Mouse (Mus musculus) lung, adult 2 months (tissue): ENCODE results near the gene Esm1. TPM values are rescaled to one million over a fixed set of nuclear protein-coding genes. Genes with fewer than 3 reads are reported as not detected.
"Not testable (repeated sequence)": the region's sequence is repeated elsewhere in the genome, so short reads cannot be mapped to it uniquely, and the experiment has no call there.

Experiments used
- DNase-seq: peaks from one replicate; pipeline ENCODE4 v3.0.0; 2022
- H3K4me1 ChIP-seq: fragments of 200-500 bp; 2 replicates; pipeline ENCODE4 v1.6.1; 2011; ENCODE audit warnings: low read length; ENCODE audit not compliant: control insufficient read depth, insufficient read depth
- H3K4me3 ChIP-seq: fragments of 200-500 bp; replicated peaks from 2 replicates; pipeline ENCODE3; 2011; ENCODE audit warnings: low read depth, mild to moderate bottlenecking, control low read depth, low read length; ENCODE audit errors: extremely low read depth
- CTCF ChIP-seq: fragments of 200-500 bp; IDR thresholded peaks from 2 replicates; pipeline ENCODE4 v1.5.1; 2011; ENCODE audit warnings: mild to moderate bottlenecking, low read length, control low read depth; ENCODE audit not compliant: insufficient read depth
- POLR2A ChIP-seq: fragments of 200-500 bp; IDR thresholded peaks from 2 replicates; pipeline ENCODE4 v1.6.1; 2011; ENCODE audit warnings: low read depth, mild to moderate bottlenecking, control low read depth, low read length, borderline replicate concordance; ENCODE audit errors: extremely low read depth
- WGBS: fragments of 180-500 bp; shearing (Covaris S2); methylation state at CpG from one replicate; pipeline ENCODE4 v1.1.7; 2018; 5-methylcytosine and 5-hydroxymethylcytosine counted together
- polyA plus RNA-seq: library from polyadenylated mRNA; depleted of rRNA; stranded (reverse); fragments of >200 nt; gene quantifications from 2 replicates; pipeline ENCODE4 v1.2.3, GENCODE M21; 2012

The Esm1 gene
- polyA plus RNA-seq, 1 experiment = 5.7 TPM

- WGBS = 67% methylated on average over 7 of the region's 7 CpGs
- no peak for DNase-seq
- H3K4me1 ChIP-seq = peaks cover 2% of the 10 kb centered on the region; the same call in 1 of the 2 replicates
These were observed 16.4 kb downstream of the Esm1 start, which contains the start of gene Gzmk for GRCm38 (mm10) chr13:113225811-113226210. Gene Gzmk, minus strand, starts transcription at chr13:113225908.

GRCm38 (mm10) chr13:113227076-113227475 is 17.6 kb downstream of the Esm1 start:
- peak; percentile 45 for DNase-seq
- 30% methylated on average over 4 of the region's 4 CpGs for WGBS
- Histone ChIP-seq H3K4me3 (no peak overlapping the region), H3K4me1 (peaks cover 2% of the 10 kb centered on the region; the same call in 1 of the 2 replicates)
- TF ChIP-seq CTCF (no peak), POLR2A (no peak)

More at GRCm38 (mm10) chr13:113225811-113226210, 16.4 kb downstream of the Esm1 start, which contains the start of gene Gzmk:
- no peak for TF ChIP-seq POLR2A
- no peak for TF ChIP-seq CTCF
- no peak within 1 kb of the TSS for H3K4me3 ChIP-seq

GRCm38 (mm10) chr13:113227666-113228463 is 18.4 kb downstream of the Esm1 start:
- Histone ChIP-seq H3K4me1 (peaks cover 2% of the 10 kb centered on the region; the same call in 1 of the 2 replicates), H3K4me3 (no peak overlapping the region)
- no peak for TF ChIP-seq CTCF
- no peak for TF ChIP-seq POLR2A
- peak; percentile 49 for DNase-seq
- 67% methylated on average over 17 of the region's 17 CpGs for WGBS

- DNase-seq = no peak
- Histone ChIP-seq H3K4me1 (no peaks in the 10 kb centered on the region), H3K4me3 (no peak overlapping the region)
- TF ChIP-seq POLR2A = no peak
- no peak for TF ChIP-seq CTCF
- WGBS = 34% methylated on average over 6 of the region's 6 CpGs
These were observed 32.7 kb downstream of the Esm1 start for GRCm38 (mm10) chr13:113242129-113242528.

- TF ChIP-seq CTCF (no peak), POLR2A (no peak)
- H3K4me1 ChIP-seq = no peaks in the 10 kb centered on the region
- H3K4me3 ChIP-seq = no peak overlapping the region
- DNase-seq = no peak
- WGBS = 54% methylated on average over 8 of the region's 8 CpGs
These were observed 35.6 kb downstream of the Esm1 start for GRCm38 (mm10) chr13:113245025-113245424.

- H3K4me3 ChIP-seq, H3K4me1 ChIP-seq, DNase-seq: not testable (repeated sequence)
- 64% methylated on average over 7 of the region's 7 CpGs for WGBS
These were observed 43.1 kb downstream of the Esm1 start for GRCm38 (mm10) chr13:113252580-113252979.

- WGBS = 92% methylated on average over 2 of the region's 2 CpGs
- no peak for TF ChIP-seq CTCF
- no peak for TF ChIP-seq POLR2A
- DNase-seq = no peak
These were observed 47.3 kb downstream of the Esm1 start for GRCm38 (mm10) chr13:113256766-113257165.

GRCm38 (mm10) chr13:113257190-113257589 is 47.7 kb downstream of the Esm1 start:
- Histone ChIP-seq H3K4me1 (no peaks in the 10 kb centered on the region), H3K4me3 (no peak overlapping the region)
- DNase-seq = no peak
- WGBS = 52% methylated on average over 5 of the region's 5 CpGs
- TF ChIP-seq CTCF (peak; percentile 49), POLR2A (no peak)

More at GRCm38 (mm10) chr13:113256766-113257165, 47.3 kb downstream of the Esm1 start:
- Histone ChIP-seq H3K4me1 (no peaks in the 10 kb centered on the region), H3K4me3 (no peak overlapping the region)

GRCm38 (mm10) chr13:113259237-113259636 is 49.8 kb downstream of the Esm1 start:
- TF ChIP-seq CTCF = no peak
- no peak for TF ChIP-seq POLR2A
- no peak overlapping the region for H3K4me3 ChIP-seq
- DNase-seq = no peak
- H3K4me1 ChIP-seq = no peaks in the 10 kb centered on the region
- WGBS = 87% methylated on average over 5 of the region's 5 CpGs

- DNase-seq = no peak
- peaks cover 2% of the 10 kb centered on the region; the same call in 1 of the 2 replicates for H3K4me1 ChIP-seq
- WGBS = 53% methylated on average over 12 of the region's 12 CpGs
- H3K4me3 ChIP-seq = no peak overlapping the region
- TF ChIP-seq CTCF (no peak), POLR2A (no peak)
These were observed 53.4 kb downstream of the Esm1 start for GRCm38 (mm10) chr13:113262822-113263221.
